Mouse (Mus musculus) intestine, embryonic 14.5 days (tissue): Measurements from ENCODE around the gene Cacna1g. TPM values are rescaled to one million over a fixed set of nuclear protein-coding genes. Genes with fewer than 3 reads are reported as not detected.
A peak's percentile ranks its signal among the peaks of the same experiment; 100 is the strongest.

Experiments
- ATAC-seq: fragments of 200-750 bp; cut with Nextera tagmentation; replicated peaks from 2 replicates; pipeline ENCODE4 v1.8.0; 2017; ENCODE audit warnings: low read depth, moderate number of reproducible peaks, moderate TSS enrichment, moderate library complexity; ENCODE audit not compliant: low FRiP score, low TSS enrichment
- DNase-seq: peaks from one replicate; pipeline ENCODE4 v3.0.0-alpha.2; 2018; ENCODE audit warnings: low spot score
- H3K27ac ChIP-seq: fragments of 300-500 bp; sonication (generic); 2 replicates; pipeline ENCODE4 v1.5.1; 2014; ENCODE audit warnings: low read depth, mild to moderate bottlenecking, control low read depth
- H3K27me3 ChIP-seq: fragments of 300-500 bp; sonication (generic); replicated peaks from 2 replicates; pipeline ENCODE4 v1.6.1; 2014; ENCODE audit warnings: low read length, control low read depth; ENCODE audit not compliant: control insufficient read depth, insufficient read depth
- H3K36me3 ChIP-seq: fragments of 300-500 bp; sonication (generic); 2 replicates; pipeline ENCODE4 v1.6.1; 2014; ENCODE audit warnings: low read length, control low read depth; ENCODE audit not compliant: control insufficient read depth, insufficient read depth
- H3K4me1 ChIP-seq: fragments of 300-500 bp; sonication (generic); replicated peaks from 2 replicates; pipeline ENCODE4 v1.6.1; 2014; ENCODE audit warnings: low read length, control low read depth, mixed read lengths; ENCODE audit not compliant: control insufficient read depth, insufficient read depth
- H3K4me2 ChIP-seq: fragments of 300-500 bp; sonication (generic); 2 replicates; pipeline ENCODE4 v1.6.1; 2014; ENCODE audit warnings: low read length
- H3K4me3 ChIP-seq: fragments of 300-500 bp; sonication (generic); 2 replicates; pipeline ENCODE4 v1.5.1; 2014; ENCODE audit warnings: low read depth, low read length, control low read depth, mixed read lengths
- H3K9ac ChIP-seq: fragments of 300-500 bp; sonication (generic); 2 replicates; pipeline ENCODE4 v1.6.1; 2014; ENCODE audit warnings: mild to moderate bottlenecking, low read length
- H3K9me3 ChIP-seq: fragments of 300-500 bp; sonication (generic); 2 replicates; pipeline ENCODE4 v1.6.1; 2016; ENCODE audit warnings: low read length, control low read depth; ENCODE audit not compliant: control insufficient read depth
- WGBS: fragments of 180-500 bp; shearing (Covaris S2); extraction: QIAGEN DNeasy Blood & Tissue Kit; methylation state at CpG from one replicate; pipeline ENCODE4 v1.1.7; 2014; 5-methylcytosine and 5-hydroxymethylcytosine counted together
- polyA plus RNA-seq: library from polyadenylated mRNA; unstranded; fragments of >200 nt; fragmentation: Nextera tagmentation; extraction: Ambion mirVana; gene quantifications from 2 replicates; pipeline ENCODE4 v1.2.1, GENCODE M21; 2014

Gene Cacna1g
- polyA plus RNA-seq, 1 experiment from 2014 or later, result 11.1 TPM

GRCm38 (mm10) chr11:94472916-94473706 is 887 bp downstream of the Cacna1g start:
- H3K9me3 ChIP-seq, result no peaks in the 10 kb centered on the region
- peak overlapping the region; percentile 61 for H3K4me2 ChIP-seq
- H3K4me3 ChIP-seq, result peak overlapping the region; percentile 57
- DNase-seq (peak; percentile 75), ATAC-seq (0 out of 2 replicates have a peak, but pooled peaks have one; percentile 4)
- H3K4me1 ChIP-seq, result peaks cover 40% of the 10 kb centered on the region
- no peaks in the 10 kb centered on the region for H3K36me3 ChIP-seq
- peak overlapping the region; percentile 69 for H3K27ac ChIP-seq
- 1% methylated on average over 50 of the region's 52 CpGs for WGBS
- peak overlapping the region; percentile 67 for H3K9ac ChIP-seq
- peaks cover 53% of the 10 kb centered on the region for H3K27me3 ChIP-seq

GRCm38 (mm10) chr11:94472585-94472915 is 1.4 kb downstream of the Cacna1g start:
- DNase-seq (no peak), ATAC-seq (no peak)
- H3K4me2 ChIP-seq, result peak overlapping the region; percentile 61
- H3K36me3 ChIP-seq, result no peaks in the 10 kb centered on the region
- H3K4me3 ChIP-seq, result peak overlapping the region; percentile 57
- peaks cover 49% of the 10 kb centered on the region for H3K27me3 ChIP-seq
- peak overlapping the region; percentile 67 for H3K9ac ChIP-seq
- no peak overlapping the region for H3K27ac ChIP-seq
- no peaks in the 10 kb centered on the region for H3K9me3 ChIP-seq
- H3K4me1 ChIP-seq, result peaks cover 46% of the 10 kb centered on the region
- 2% methylated on average over 15 of the region's 15 CpGs for WGBS

- 15% methylated on average over 17 of the region's 17 CpGs for WGBS
- Histone ChIP-seq H3K9me3 (no peaks in the 10 kb centered on the region), H3K36me3 (no peaks in the 10 kb centered on the region), H3K9ac (peak overlapping the region; percentile 67), H3K27ac (no peak overlapping the region), H3K4me1 (peaks cover 52% of the 10 kb centered on the region), H3K27me3 (peaks cover 43% of the 10 kb centered on the region), H3K4me2 (peak overlapping the region; percentile 61), H3K4me3 (peak overlapping the region; percentile 57)
- DNase-seq (no peak), ATAC-seq (no peak)
These were observed 2.0 kb downstream of the Cacna1g start for GRCm38 (mm10) chr11:94471740-94472584.

GRCm38 (mm10) chr11:94470391-94470790 is 3.6 kb downstream of the Cacna1g start:
- Histone ChIP-seq H3K9me3 (no peaks in the 10 kb centered on the region), H3K4me1 (peaks cover 54% of the 10 kb centered on the region), H3K36me3 (no peaks in the 10 kb centered on the region), H3K4me3 (no peak overlapping the region), H3K27me3 (peaks cover 29% of the 10 kb centered on the region), H3K9ac (no peak overlapping the region), H3K4me2 (peak overlapping the region; percentile 61; the same call in 1 of the 2 replicates), H3K27ac (no peak overlapping the region)
- ATAC-seq, result no peak
- no peak for DNase-seq
- WGBS, result 57% methylated on average over 6 of the region's 7 CpGs

- no peak for ATAC-seq
- Histone ChIP-seq H3K9me3 (no peaks in the 10 kb centered on the region), H3K27ac (peak overlapping the region; percentile 74), H3K4me2 (peak overlapping the region; percentile 31), H3K27me3 (peaks cover 22% of the 10 kb centered on the region), H3K9ac (no peak overlapping the region), H3K4me1 (peaks cover 48% of the 10 kb centered on the region), H3K4me3 (no peak overlapping the region), H3K36me3 (no peaks in the 10 kb centered on the region)
- 37% methylated on average over 9 of the region's 9 CpGs for WGBS
- no peak for DNase-seq
These were observed 4.6 kb downstream of the Cacna1g start for GRCm38 (mm10) chr11:94469136-94470064.

GRCm38 (mm10) chr11:94468582-94469064 is 5.4 kb downstream of the Cacna1g start:
- Histone ChIP-seq H3K27me3 (peaks cover 21% of the 10 kb centered on the region), H3K27ac (peak overlapping the region; percentile 74), H3K36me3 (no peaks in the 10 kb centered on the region), H3K4me3 (no peak overlapping the region), H3K9ac (no peak overlapping the region), H3K4me2 (0 out of 2 replicates have a peak overlapping the region, but pooled peaks have one; percentile 31), H3K4me1 (peaks cover 55% of the 10 kb centered on the region), H3K9me3 (no peaks in the 10 kb centered on the region)
- ATAC-seq (no peak), DNase-seq (no peak)
- 30% methylated on average over 4 of the region's 4 CpGs for WGBS

GRCm38 (mm10) chr11:94466333-94466855 is 7.6 kb downstream of the Cacna1g start:
- H3K4me1 ChIP-seq, result peaks cover 46% of the 10 kb centered on the region
- 90% methylated on average over 17 of the region's 17 CpGs for WGBS
- H3K4me2 ChIP-seq, result no peak overlapping the region
- no peak overlapping the region for H3K9ac ChIP-seq
- H3K27me3 ChIP-seq, result 0 out of 2 replicates have a peak, but pooled peaks cover 3% of the 10 kb centered on the region
- no peaks in the 10 kb centered on the region for H3K9me3 ChIP-seq
- H3K36me3 ChIP-seq, result 0 out of 2 replicates have a peak, but pooled peaks cover 7% of the 10 kb centered on the region
- H3K27ac ChIP-seq, result no peak overlapping the region
- ATAC-seq (no peak), DNase-seq (no peak)
- H3K4me3 ChIP-seq, result no peak overlapping the region
